Mouse (Mus musculus): ENCODE results near the gene Khdc1b. TPM values are rescaled to one million over a fixed set of nuclear protein-coding genes. Genes with fewer than 3 reads are reported as not detected.

The Khdc1b gene
- polyA plus RNA-seq, 1 experiment from 2014 or later: not detected

Other genes with a start within 250 kb of the Khdc1b start
- 11.5 and 12.2 TPM in 2 replicates for gene Tmem14a, start 165.0 kb upstream of the Khdc1b start, polyA plus RNA-seq (2014; fragmentation: Nextera tagmentation; extraction: Ambion mirVana)
- 3.4 and 4.4 TPM in 2 replicates for gene Gsta3, start 143.0 kb upstream of the Khdc1b start, polyA plus RNA-seq (2014; fragmentation: Nextera tagmentation; extraction: Ambion mirVana)
- not detected in 2 replicates for gene Khdc1a, start 33.9 kb upstream of the Khdc1b start, polyA plus RNA-seq (2014; fragmentation: Nextera tagmentation; extraction: Ambion mirVana)
- gene Khdc1c, start 15.2 kb upstream of the Khdc1b start, polyA plus RNA-seq (2014; fragmentation: Nextera tagmentation; extraction: Ambion mirVana): not detected in 2 replicates

All from embryonic facial prominence, embryonic 14.5 days (tissue).